Mouse (Mus musculus) olfactory bulb, adult 2 months (tissue): ENCODE data around the gene Rnf130.

ENCODE experiments used
- CTCF ChIP-seq: fragments of 200-500 bp; IDR thresholded peaks from 2 replicates; pipeline ENCODE4 v1.5.1; 2012; ENCODE audit warnings: low read depth, mild to moderate bottlenecking, low read length, moderate library complexity; ENCODE audit not compliant: insufficient read depth
- POLR2A ChIP-seq: fragments of 200-500 bp; IDR thresholded peaks from 2 replicates; pipeline ENCODE4 v1.6.1; 2012; ENCODE audit warnings: mild to moderate bottlenecking, low read depth, low read length, moderate library complexity; ENCODE audit not compliant: insufficient read depth

GRCm38 (mm10) chr11:50034155-50034554 is 9.0 kb downstream of the Rnf130 start:
- TF ChIP-seq POLR2A (no peak), CTCF (no peak)
